Mouse (Mus musculus): Measurements from ENCODE around the gene Cdc6.

Gene Cdc6

DNA sequence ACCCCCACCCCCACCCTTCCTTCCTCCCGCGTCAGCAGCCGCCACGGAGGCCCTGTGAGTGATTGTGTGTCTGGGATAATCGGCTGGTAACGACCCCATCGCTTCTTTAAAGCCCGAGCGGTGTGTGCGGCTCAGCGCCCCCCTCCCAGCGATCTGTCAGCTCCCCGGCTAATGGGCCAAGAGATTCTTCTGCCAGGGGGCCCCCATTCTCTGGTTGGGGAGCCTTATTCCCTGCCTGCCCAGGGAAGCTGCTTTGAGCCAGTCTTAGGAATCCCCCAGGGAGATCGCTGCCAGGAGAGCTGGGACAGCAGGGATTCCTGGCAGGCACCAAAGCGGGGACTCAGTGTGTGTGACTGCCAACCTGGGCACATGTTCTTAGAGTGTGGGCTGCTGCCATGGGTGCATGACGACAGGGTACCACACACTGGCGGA, 61.9 kb downstream of the Cdc6 start:
- TF ChIP-seq GATA4 (IDR thresholded peaks at IDR 0.05; ENCODE audit: insufficient replicate concordance, low read length), result no peak

DNA sequence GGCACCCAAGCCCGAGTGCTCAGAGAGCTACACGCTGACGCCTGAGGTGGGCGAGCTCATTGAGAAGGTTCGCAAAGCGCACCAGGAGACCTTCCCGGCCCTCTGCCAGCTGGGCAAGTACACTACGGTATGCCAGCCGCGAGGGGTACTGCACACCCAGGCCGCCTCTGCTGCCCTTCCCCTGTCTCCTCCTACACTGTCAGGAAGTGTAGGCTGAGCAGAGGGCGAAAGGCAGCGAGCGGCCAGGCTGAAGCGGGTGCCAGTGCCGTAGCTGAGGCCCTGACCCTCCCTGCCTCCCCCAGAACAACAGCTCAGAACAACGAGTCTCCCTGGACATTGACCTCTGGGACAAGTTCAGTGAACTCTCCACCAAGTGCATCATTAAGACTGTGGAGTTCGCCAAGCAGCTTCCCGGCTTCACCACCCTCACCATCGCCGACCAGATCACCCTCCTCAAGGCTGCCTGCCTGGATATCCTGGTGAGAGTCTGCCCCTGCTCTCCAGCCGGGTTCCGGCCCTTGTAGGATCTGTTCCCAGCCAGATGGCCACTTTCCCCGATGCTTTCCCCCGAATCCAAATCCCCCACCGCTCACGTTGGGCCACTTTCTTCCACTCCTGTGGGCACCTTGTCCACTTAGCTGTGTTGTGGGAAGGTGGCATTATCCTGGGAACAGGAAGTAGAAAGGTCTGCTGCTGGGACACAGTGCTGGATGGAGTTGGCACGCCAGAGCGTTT, 62.8 kb downstream of the Cdc6 start:
- TF ChIP-seq GATA4 (IDR thresholded peaks at IDR 0.05; ENCODE audit: insufficient replicate concordance, low read length), result 0 out of 2 replicates have a peak, but pooled peaks have one; percentile 5

DNA sequence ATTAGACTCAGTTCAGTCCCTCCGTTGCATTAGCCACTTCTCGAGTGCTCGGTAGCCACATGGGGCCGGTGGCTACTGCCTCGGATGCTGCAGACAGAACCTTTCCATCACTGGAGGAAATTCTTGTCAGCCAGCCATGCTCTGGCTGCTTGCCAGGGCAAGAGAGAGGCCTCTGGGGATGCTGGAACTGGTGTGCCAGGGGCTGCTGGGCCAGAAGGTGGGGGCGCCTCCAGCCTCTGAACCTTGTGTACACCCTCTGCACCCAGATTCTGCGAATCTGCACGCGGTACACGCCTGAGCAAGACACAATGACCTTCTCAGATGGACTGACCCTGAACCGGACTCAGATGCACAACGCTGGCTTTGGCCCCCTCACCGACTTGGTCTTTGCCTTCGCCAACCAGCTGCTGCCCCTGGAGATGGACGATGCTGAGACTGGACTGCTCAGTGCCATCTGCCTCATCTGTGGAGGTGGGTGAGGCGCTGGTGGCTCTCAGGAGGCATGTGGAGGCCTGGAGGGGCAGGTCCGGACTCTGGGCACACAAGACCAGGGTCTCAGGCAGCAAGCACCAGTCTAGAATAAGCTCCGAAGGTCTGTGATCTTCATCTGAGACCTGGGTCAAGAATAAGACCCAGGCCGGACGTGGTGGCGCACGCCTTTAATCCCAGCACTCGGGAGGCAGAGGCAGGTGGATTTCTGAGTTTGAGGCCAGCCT, 63.9 kb downstream of the Cdc6 start:
- TF ChIP-seq GATA4 (IDR thresholded peaks at IDR 0.05; ENCODE audit: insufficient replicate concordance, low read length), result no peak

DNA sequence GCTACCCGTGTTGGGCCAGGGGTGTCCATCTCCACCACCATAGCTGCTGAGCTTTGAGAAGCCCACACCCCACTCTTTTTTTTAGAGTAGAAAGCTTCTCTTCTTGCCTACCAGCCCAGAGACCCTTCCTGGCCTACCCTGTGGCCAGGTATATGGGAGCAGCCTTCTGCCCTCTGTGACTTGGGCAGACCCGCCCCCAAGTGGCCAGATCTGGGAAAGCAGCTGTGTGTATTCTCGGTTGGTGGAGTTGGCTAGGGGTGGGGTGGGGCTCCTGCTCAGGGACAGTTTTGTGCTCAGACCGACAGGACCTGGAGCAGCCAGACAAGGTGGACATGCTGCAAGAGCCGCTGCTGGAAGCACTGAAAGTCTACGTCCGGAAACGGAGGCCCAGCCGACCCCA, 64.6 kb downstream of the Cdc6 start:
- no peak for TF ChIP-seq GATA4 (IDR thresholded peaks at IDR 0.05; ENCODE audit: insufficient replicate concordance, low read length)

DNA sequence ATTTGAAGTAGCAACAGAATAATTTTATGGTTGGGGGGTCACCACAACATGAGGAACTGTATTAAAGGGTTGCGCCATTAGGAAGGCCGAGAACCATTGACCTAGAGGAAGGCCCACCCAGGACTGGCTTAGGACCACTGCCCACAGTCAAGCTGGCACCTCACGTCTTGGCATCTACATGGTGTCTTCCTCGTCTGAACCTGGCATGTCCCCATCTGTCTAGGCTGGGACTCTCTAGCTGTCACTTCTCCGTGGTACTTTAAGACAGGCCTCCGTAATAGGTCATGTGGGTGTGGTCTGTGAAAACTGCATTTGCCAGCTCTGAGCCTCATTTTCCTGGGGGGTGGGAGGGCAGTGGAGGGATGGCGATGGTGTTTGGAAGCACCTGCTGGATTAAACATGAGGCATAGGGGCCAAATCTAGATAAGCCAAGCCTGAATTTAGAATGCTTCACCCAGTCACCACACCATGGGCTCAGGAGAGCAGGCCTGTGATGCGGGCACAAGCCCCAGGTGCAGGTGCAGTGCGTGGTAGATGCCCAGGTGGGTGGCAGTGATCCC, 65.3 kb downstream of the Cdc6 start:
- TF ChIP-seq GATA4 (IDR thresholded peaks at IDR 0.05; ENCODE audit: insufficient replicate concordance, low read length), result no peak

Measured in liver, adult (tissue).